Mouse (Mus musculus) forebrain, embryonic 11.5 days (tissue): Measurements from ENCODE around the gene Cttnbp2nl. TPM values are rescaled to one million over a fixed set of nuclear protein-coding genes. Genes with fewer than 3 reads are reported as not detected.

Source experiments
- ATAC-seq: fragments of 200-750 bp; cut with Nextera tagmentation; replicated peaks from 2 replicates; pipeline ENCODE4 v1.8.0; 2017; ENCODE audit warnings: moderate TSS enrichment; ENCODE audit not compliant: low FRiP score
- DNase-seq: peaks from one replicate; pipeline ENCODE4 v3.0.0-alpha.2; 2017; ENCODE audit warnings: low spot score
- H3K27ac ChIP-seq: fragments of 300-500 bp; sonication (generic); 2 replicates; pipeline ENCODE4 v1.5.1; 2014; ENCODE audit warnings: low read depth, low read length
- H3K27me3 ChIP-seq: fragments of 300-500 bp; sonication (generic); 2 replicates; pipeline ENCODE4 v1.6.1; 2014; ENCODE audit warnings: mild to moderate bottlenecking, low read length, mixed read lengths; ENCODE audit not compliant: control insufficient read depth, insufficient read depth
- H3K36me3 ChIP-seq: fragments of 300-500 bp; sonication (generic); 2 replicates; pipeline ENCODE4 v1.6.1; 2014; ENCODE audit warnings: mild to moderate bottlenecking, low read length, moderate library complexity, mixed read lengths; ENCODE audit not compliant: control insufficient read depth, insufficient read depth
- H3K4me1 ChIP-seq: fragments of 300-500 bp; sonication (generic); replicated peaks from 2 replicates; pipeline ENCODE4 v1.6.1; 2014; ENCODE audit warnings: low read length, mixed read lengths; ENCODE audit not compliant: control insufficient read depth, insufficient read depth
- H3K4me2 ChIP-seq: fragments of 300-500 bp; sonication (generic); 2 replicates; pipeline ENCODE4 v1.6.1; 2014; ENCODE audit warnings: low read depth, mild to moderate bottlenecking, low read length, moderate library complexity, mixed read lengths; ENCODE audit not compliant: severe bottlenecking
- H3K4me3 ChIP-seq: fragments of 300-500 bp; sonication (generic); 2 replicates; pipeline ENCODE4 v1.5.1; 2014; ENCODE audit warnings: low read depth, low read length
- H3K9ac ChIP-seq: fragments of 300-500 bp; sonication (generic); 2 replicates; pipeline ENCODE4 v1.6.1; 2014; ENCODE audit warnings: low read length
- H3K9me3 ChIP-seq: fragments of 300-500 bp; sonication (generic); 2 replicates; pipeline ENCODE4 v1.6.1; 2016; ENCODE audit warnings: low read length, mixed read lengths; ENCODE audit not compliant: control insufficient read depth
- WGBS: fragments of 180-500 bp; shearing (Covaris S2); extraction: QIAGEN DNeasy Blood & Tissue Kit; methylation state at CpG from one replicate; pipeline ENCODE4 v1.1.7; 2014; 5-methylcytosine and 5-hydroxymethylcytosine counted together
- polyA plus RNA-seq: library from polyadenylated mRNA; unstranded; fragments of >200 nt; fragmentation: Nextera tagmentation; extraction: Ambion mirVana; gene quantifications from 2 replicates; pipeline ENCODE4 v1.2.1, GENCODE M21; 2014

The Cttnbp2nl gene
- polyA plus RNA-seq, 1 experiment from 2014 or later: 49.4 TPM

DNA sequence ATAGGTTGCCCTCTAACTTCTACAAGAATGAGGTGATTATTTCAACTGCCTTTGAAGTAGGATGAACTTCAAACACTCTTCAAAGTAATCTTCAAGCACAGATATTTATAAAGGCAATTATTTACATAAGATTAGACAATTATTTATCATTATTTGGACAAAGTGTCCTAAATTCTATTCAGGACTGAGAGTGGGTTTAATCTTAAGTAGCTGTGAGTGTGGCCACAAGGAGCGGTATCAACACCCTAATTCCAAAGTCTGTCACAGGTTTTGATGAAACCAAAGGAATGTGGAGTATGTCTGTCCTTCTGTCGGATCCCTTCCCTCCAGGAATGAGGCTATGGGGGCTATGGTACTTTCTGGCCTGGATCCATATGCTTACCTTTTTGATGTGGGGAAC is 38.0 kb downstream of the Cttnbp2nl start:
- WGBS: 92% methylated on average over 2 of the region's 2 CpGs

GRCm38 (mm10) chr3:105012696-105013313 is 40.1 kb downstream of the Cttnbp2nl start:
- H3K9me3 ChIP-seq: no peaks in the 10 kb centered on the region
- no peak overlapping the region for H3K27ac ChIP-seq
- no peak overlapping the region for H3K4me2 ChIP-seq
- no peaks in the 10 kb centered on the region; the same call in 1 of the 2 replicates for H3K4me1 ChIP-seq
- H3K36me3 ChIP-seq: peaks cover 5% of the 10 kb centered on the region; the same call in 1 of the 2 replicates
- ATAC-seq: no peak
- H3K4me3 ChIP-seq: no peak overlapping the region
- 95% methylated on average over 7 of the region's 7 CpGs for WGBS
- H3K27me3 ChIP-seq: no peaks in the 10 kb centered on the region
- no peak for DNase-seq
- no peak overlapping the region for H3K9ac ChIP-seq

More for the DNA sequence above, 38.0 kb downstream of the Cttnbp2nl start:
- Histone ChIP-seq H3K9ac (no peak overlapping the region), H3K4me1 (no peaks in the 10 kb centered on the region; the same call in 1 of the 2 replicates), H3K27ac (no peak overlapping the region), H3K27me3 (no peaks in the 10 kb centered on the region), H3K4me2 (no peak overlapping the region), H3K4me3 (no peak overlapping the region), H3K36me3 (peaks cover 5% of the 10 kb centered on the region; the same call in 1 of the 2 replicates), H3K9me3 (no peaks in the 10 kb centered on the region)
- no peak for DNase-seq
- ATAC-seq: no peak

DNA sequence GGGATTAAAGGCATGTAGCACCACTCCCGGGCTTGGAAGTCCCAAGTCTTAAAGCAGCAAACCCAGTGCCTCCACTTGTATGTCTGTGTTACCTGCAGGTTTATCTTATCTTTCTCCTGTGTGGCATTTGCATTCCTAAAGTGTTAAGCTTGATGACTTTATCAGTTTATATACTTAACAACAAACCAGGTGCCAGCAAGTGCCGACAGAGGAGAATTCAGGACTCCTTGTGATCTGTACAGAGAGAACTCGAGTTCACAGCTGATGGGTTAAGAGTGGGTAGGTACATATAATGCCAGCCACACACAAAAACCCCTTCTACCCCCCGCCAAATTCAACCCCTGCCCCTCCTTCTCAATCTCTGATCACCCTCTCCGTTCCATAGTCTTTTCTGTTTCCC is 41.1 kb downstream of the Cttnbp2nl start:
- Histone ChIP-seq H3K4me1 (no peaks in the 10 kb centered on the region; the same call in 1 of the 2 replicates), H3K4me2 (no peak overlapping the region), H3K9ac (no peak overlapping the region), H3K27me3 (no peaks in the 10 kb centered on the region), H3K9me3 (no peaks in the 10 kb centered on the region), H3K36me3 (peaks cover 5% of the 10 kb centered on the region), H3K27ac (no peak overlapping the region), H3K4me3 (no peak overlapping the region)
- DNase-seq (no peak), ATAC-seq (no peak)
- 87% methylated on average over 5 of the region's 5 CpGs for WGBS

GRCm38 (mm10) chr3:105010681-105011339 is 42.1 kb downstream of the Cttnbp2nl start:
- Histone ChIP-seq H3K4me3 (no peak overlapping the region), H3K4me2 (no peak overlapping the region), H3K4me1 (no peaks in the 10 kb centered on the region), H3K27me3 (no peaks in the 10 kb centered on the region), H3K27ac (no peak overlapping the region), H3K9ac (no peak overlapping the region), H3K9me3 (no peaks in the 10 kb centered on the region), H3K36me3 (peaks cover 5% of the 10 kb centered on the region)
- ATAC-seq (no peak), DNase-seq (no peak)
- 96% methylated on average over 11 of the region's 11 CpGs for WGBS

GRCm38 (mm10) chr3:105008070-105008469 is 44.9 kb downstream of the Cttnbp2nl start:
- Histone ChIP-seq H3K9me3 (no peaks in the 10 kb centered on the region), H3K4me3 (no peak overlapping the region), H3K4me2 (no peak overlapping the region), H3K27me3 (no peaks in the 10 kb centered on the region), H3K27ac (no peak overlapping the region), H3K4me1 (0 out of 2 replicates have a peak, but pooled peaks cover 2% of the 10 kb centered on the region), H3K36me3 (peaks cover 11% of the 10 kb centered on the region), H3K9ac (no peak overlapping the region)
- 91% methylated on average over 9 of the region's 9 CpGs for WGBS
- ATAC-seq: no peak
- no peak for DNase-seq

DNA sequence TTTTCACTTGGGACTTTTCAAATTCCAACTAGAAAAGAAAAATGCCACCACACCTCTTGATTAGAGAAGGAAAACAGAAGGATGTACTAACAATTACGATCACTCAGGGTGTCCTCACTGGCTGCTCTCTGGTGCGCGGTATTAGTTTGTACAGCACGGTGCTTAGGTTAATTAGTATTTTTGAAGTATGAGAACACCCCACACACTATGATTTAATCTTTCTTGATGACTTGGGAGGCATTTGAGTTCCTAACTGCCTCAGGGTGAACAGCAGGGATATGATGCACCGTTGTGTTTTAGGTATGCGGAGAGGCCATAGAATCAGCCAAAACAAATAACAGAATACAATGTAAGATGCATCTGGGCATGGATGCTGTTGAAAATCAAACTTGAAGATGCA is 46.8 kb downstream of the Cttnbp2nl start:
- Histone ChIP-seq H3K9ac (no peak overlapping the region), H3K36me3 (peaks cover 11% of the 10 kb centered on the region), H3K9me3 (no peaks in the 10 kb centered on the region), H3K27ac (no peak overlapping the region), H3K4me2 (no peak overlapping the region), H3K27me3 (no peaks in the 10 kb centered on the region), H3K4me3 (no peak overlapping the region), H3K4me1 (peaks cover 2% of the 10 kb centered on the region; the same call in 1 of the 2 replicates)
- WGBS: 85% methylated on average over 6 of the region's 6 CpGs
- DNase-seq (no peak), ATAC-seq (no peak)

- 93% methylated on average over 20 of the region's 20 CpGs for WGBS
- no peak overlapping the region for H3K9ac ChIP-seq
- H3K4me1 ChIP-seq: peaks cover 2% of the 10 kb centered on the region; the same call in 1 of the 2 replicates
- no peak overlapping the region for H3K27ac ChIP-seq
- no peaks in the 10 kb centered on the region for H3K27me3 ChIP-seq
- DNase-seq: no peak
- H3K4me2 ChIP-seq: no peak overlapping the region
- H3K9me3 ChIP-seq: no peaks in the 10 kb centered on the region
- peaks cover 11% of the 10 kb centered on the region for H3K36me3 ChIP-seq
- H3K4me3 ChIP-seq: no peak overlapping the region
- no peak for ATAC-seq
Measured at GRCm38 (mm10) chr3:105005561-105006065, 47.3 kb downstream of the Cttnbp2nl start.

DNA sequence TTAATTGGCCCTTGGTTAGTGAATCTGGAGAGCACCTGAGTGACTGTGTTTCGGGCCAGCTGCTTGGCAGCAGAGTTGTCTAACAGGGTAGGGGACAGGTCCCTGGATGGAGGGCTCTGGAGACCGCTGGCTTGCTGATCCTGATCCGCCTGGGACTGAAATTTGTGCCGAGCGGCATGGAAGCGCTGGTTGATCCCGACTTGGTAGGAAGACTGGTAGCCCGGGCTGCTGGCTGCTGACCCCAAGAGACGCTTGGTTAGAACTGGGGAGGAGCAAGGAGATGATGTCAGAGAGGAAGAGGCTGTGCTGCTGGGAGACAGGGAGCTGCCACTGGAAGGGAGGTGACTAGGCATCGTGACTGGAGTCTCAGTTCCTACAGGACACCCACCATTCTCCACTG is 47.9 kb downstream of the Cttnbp2nl start:
- whole genome bisulfite sequencing: 91% methylated on average over 10 of the region's 10 CpGs
- H3K4me1 ChIP-seq: peaks cover 2% of the 10 kb centered on the region; the same call in 1 of the 2 replicates
- peaks cover 8% of the 10 kb centered on the region for H3K36me3 ChIP-seq
- no peaks in the 10 kb centered on the region for H3K9me3 ChIP-seq
- ATAC-seq: no peak
- no peak overlapping the region for H3K4me2 ChIP-seq
- no peak overlapping the region for H3K4me3 ChIP-seq
- no peaks in the 10 kb centered on the region for H3K27me3 ChIP-seq
- H3K27ac ChIP-seq: no peak overlapping the region
- H3K9ac ChIP-seq: no peak overlapping the region
- no peak for DNase-seq
